Mouse (Mus musculus): Measurements from ENCODE around the gene Tmem256. TPM values are rescaled to one million over a fixed set of nuclear protein-coding genes. Genes with fewer than 3 reads are reported as not detected.

Tmem256 gene
- polyA plus RNA-seq, 1 experiment from 2014 or later, result 333 TPM

DNA sequence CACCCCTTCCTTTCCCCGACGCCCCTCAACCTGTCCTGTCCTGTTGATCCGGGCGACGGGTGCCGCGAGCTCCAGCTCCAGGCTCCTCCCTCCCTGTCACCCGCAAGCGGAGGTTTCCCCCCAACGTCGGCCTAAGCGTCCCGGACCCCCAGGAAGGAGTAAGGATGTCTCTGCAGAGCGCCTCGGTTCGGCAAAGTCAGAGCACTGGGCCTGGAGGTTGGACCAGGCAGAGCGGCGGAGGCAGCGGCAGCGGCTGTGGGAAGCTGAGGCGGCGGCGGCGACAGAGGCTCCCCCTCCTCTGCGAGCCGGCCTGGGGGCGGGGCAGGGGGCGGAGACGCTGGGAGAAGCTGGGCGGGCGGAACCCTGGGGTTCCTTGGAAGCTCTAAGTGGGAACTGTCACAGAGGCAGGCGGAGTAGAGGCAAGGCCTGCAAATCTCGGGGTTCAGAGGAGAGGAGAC lies 35.6 kb upstream of the Tmem256 start:
- Histone ChIP-seq H3K36me3 (no peaks in the 10 kb centered on the region), H3K27me3 (peaks cover 19% of the 10 kb centered on the region), H3K9me3 (no peaks in the 10 kb centered on the region), H3K4me2 (replicated peaks) (peak overlapping the region; percentile 98), H3K27ac (replicated peaks) (peak overlapping the region; percentile 98), H3K9ac (replicated peaks) (peak overlapping the region; percentile 76), H3K4me3 (peak overlapping the region; percentile 68), H3K4me1 (peaks cover 62% of the 10 kb centered on the region)
- WGBS, result under 1% methylated on average over 33 of the region's 33 CpGs
- peak; percentile 18; the same call in 1 of the 2 replicates for ATAC-seq (replicated peaks)

GRCm38 (mm10) chr11:69803328-69803727 lies 35.0 kb upstream of the Tmem256 start:
- Histone ChIP-seq H3K27me3 (peaks cover 19% of the 10 kb centered on the region), H3K4me1 (peaks cover 62% of the 10 kb centered on the region), H3K27ac (replicated peaks) (peak overlapping the region; percentile 98), H3K36me3 (no peaks in the 10 kb centered on the region), H3K4me2 (replicated peaks) (peak overlapping the region; percentile 98), H3K4me3 (peak overlapping the region; percentile 68), H3K9me3 (no peaks in the 10 kb centered on the region), H3K9ac (replicated peaks) (peak overlapping the region; percentile 76)
- peak; percentile 1; the same call in 1 of the 2 replicates for ATAC-seq (replicated peaks)
- WGBS, result under 1% methylated on average over 12 of the region's 12 CpGs

DNA sequence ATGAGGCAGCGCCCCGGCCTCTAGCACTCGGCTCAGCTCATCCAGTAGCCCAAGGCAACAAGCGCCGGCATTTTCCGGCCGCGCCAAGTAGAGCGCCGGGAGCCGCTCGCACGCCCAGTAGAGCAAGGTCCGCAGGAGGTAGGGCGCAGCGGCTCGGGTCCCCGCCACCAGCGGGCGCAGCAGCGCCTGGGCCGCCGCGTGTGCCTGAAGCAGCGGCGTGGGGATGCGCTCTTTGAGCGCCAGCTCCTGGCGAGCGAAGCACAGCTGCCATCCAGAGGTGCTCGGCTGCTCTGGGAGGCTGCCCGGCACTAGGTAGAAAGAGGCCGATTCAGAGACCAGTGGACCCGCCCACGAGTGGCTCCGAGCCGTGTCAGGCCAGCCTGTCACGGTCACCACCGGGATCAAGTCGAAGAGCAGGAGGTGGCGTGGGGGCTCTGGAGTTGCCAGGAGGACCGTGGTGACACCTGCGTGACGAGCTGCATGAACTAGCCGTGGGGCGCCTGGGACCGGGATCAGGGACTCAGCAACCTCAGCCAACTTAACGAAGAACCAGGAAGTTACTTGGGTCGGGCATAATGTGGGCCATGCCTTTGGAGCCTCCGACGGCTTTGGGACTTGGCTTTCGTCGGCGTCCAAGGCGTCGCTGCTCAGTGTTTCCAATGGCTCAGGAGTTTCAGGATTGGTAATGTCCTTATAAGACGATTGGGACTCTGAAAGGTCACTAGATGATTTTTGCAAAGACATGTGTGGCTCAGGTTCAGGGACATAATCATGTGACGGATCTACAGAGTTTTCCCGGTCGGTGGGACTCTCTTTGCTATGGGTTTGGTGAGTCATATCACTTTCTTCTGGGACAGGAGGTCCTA lies 34.3 kb upstream of the Tmem256 start:
- peaks cover 19% of the 10 kb centered on the region for H3K27me3 ChIP-seq
- H3K27ac ChIP-seq (replicated peaks), result peak overlapping the region; percentile 98; the same call in 1 of the 2 replicates
- H3K4me1 ChIP-seq, result peaks cover 59% of the 10 kb centered on the region
- peak; percentile 27; the same call in 1 of the 2 replicates for ATAC-seq (replicated peaks)
- H3K4me2 ChIP-seq (replicated peaks), result peak overlapping the region; percentile 98
- no peaks in the 10 kb centered on the region for H3K9me3 ChIP-seq
- H3K9ac ChIP-seq (replicated peaks), result peak overlapping the region; percentile 76
- H3K36me3 ChIP-seq, result no peaks in the 10 kb centered on the region
- peak overlapping the region; percentile 68 for H3K4me3 ChIP-seq
- 1% methylated on average over 60 of the region's 60 CpGs for WGBS

- Histone ChIP-seq H3K4me3 (0 out of 2 replicates have a peak overlapping the region, but pooled peaks have one; percentile 68), H3K27me3 (peaks cover 19% of the 10 kb centered on the region), H3K9ac (replicated peaks) (no peak overlapping the region), H3K27ac (replicated peaks) (no peak overlapping the region), H3K4me1 (peaks cover 53% of the 10 kb centered on the region), H3K4me2 (replicated peaks) (peak overlapping the region; percentile 98), H3K36me3 (no peaks in the 10 kb centered on the region), H3K9me3 (no peaks in the 10 kb centered on the region)
- ATAC-seq (replicated peaks), result no peak
- WGBS, result 6% methylated on average over 12 of the region's 12 CpGs
These were observed 33.7 kb upstream of the Tmem256 start for GRCm38 (mm10) chr11:69804652-69804940.

DNA sequence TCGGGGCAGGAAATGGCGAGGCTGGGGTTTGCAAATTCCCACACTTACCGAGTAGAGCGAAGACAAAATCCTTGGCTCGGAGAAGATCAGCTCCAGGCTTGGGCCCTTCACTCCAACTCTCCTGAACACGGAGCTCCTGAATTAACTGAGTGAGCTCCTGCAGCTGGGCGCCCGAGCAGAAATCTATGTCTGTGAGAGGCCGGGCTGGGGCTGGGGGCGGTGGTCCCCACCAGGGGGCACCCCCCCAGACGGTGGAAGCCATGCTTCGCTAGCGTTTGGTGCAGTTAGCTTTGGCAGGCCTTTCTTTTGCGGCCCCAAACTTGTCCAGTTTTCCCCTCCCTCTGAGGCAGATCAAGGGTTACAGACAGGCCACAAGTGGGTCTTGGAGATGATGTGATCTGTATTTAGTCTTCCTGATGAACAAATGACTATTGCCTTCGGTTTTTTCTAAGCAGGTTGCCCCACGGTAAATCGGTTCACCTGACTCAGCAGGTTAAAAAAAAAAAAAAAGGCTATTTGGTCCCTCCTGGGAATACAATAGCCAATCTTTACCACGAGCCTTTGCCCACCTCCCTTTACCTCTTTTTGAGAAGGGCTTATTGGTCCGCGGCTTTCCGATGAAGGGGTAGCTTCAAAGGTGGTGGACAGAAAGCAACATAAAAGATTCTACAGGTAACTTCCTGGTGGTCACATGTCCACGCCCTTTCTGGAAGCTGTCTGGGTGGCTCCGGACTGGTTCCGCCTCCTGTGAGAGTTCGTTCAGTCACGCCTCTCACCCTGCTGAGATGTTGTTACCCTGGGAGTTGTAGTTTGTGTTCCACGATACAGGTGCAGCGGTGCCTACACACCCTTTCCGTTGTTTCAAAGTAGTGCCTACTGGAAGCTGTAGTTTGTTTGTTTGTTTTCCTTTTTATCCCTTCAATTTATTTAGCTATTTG lies 33.1 kb upstream of the Tmem256 start, which contains the start of gene Tmem102:
TSS of gene Tmem102 (minus strand) at position 653 of the 938 bp plus-strand sequence.
- H3K27me3 ChIP-seq, result peaks cover 19% of the 10 kb centered on the region
- WGBS, result 4% methylated on average over 29 of the region's 29 CpGs
- H3K9me3 ChIP-seq, result no peaks in the 10 kb centered on the region
- no peaks in the 10 kb centered on the region for H3K36me3 ChIP-seq
- ATAC-seq (replicated peaks), result no peak
- no peak within 1 kb of the TSS for H3K9ac ChIP-seq (replicated peaks)
- H3K4me1 ChIP-seq, result peaks cover 46% of the 10 kb centered on the region
- H3K4me2 ChIP-seq (replicated peaks), result peak within 1 kb of the TSS; percentile 98
- 0 out of 2 replicates have a peak within 1 kb of the TSS, but pooled peaks have one; percentile 68 for H3K4me3 ChIP-seq
- H3K27ac ChIP-seq (replicated peaks), result no peak within 1 kb of the TSS

GRCm38 (mm10) chr11:69806378-69806777 lies 31.9 kb upstream of the Tmem256 start:
- no peak overlapping the region for H3K9ac ChIP-seq (replicated peaks)
- no peak overlapping the region for H3K4me2 ChIP-seq (replicated peaks)
- no peaks in the 10 kb centered on the region for H3K36me3 ChIP-seq
- no peak overlapping the region for H3K27ac ChIP-seq (replicated peaks)
- no peak for ATAC-seq (replicated peaks)
- no peak overlapping the region for H3K4me3 ChIP-seq
- peaks cover 42% of the 10 kb centered on the region for H3K4me1 ChIP-seq
- H3K9me3 ChIP-seq, result no peaks in the 10 kb centered on the region
- WGBS, result 84% methylated on average over 4 of the region's 4 CpGs
- H3K27me3 ChIP-seq, result peaks cover 19% of the 10 kb centered on the region

DNA sequence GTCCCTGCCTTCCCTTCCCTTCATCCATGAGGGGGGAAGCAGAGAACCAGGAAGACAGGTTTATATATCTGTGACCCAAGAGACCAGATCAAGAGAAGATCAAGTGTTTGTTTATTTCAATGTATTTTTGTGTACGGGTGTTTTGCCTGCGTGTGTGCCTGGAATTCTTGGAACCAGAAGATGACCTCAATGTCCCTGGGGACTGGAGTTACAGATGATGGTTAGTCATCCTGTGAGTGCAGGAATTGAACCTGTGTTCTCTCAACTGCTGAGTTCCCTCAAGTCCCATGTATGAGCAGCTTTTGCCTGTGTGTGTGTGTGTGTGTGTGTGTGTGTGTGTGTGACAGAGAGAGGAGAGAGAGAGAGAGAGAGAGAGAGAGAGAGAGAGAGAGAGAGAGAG lies 30.7 kb upstream of the Tmem256 start:
- Histone ChIP-seq H3K27me3 (peaks cover 19% of the 10 kb centered on the region), H3K27ac (replicated peaks) (no peak overlapping the region), H3K4me3 (no peak overlapping the region), H3K9me3 (no peaks in the 10 kb centered on the region), H3K4me1 (peaks cover 29% of the 10 kb centered on the region), H3K36me3 (no peaks in the 10 kb centered on the region), H3K9ac (replicated peaks) (no peak overlapping the region), H3K4me2 (replicated peaks) (no peak overlapping the region)
- ATAC-seq (replicated peaks), result no peak
- 86% methylated on average over 2 of the region's 2 CpGs for WGBS

- no peak for ATAC-seq (replicated peaks)
- Histone ChIP-seq H3K4me2 (replicated peaks) (no peak overlapping the region), H3K9ac (replicated peaks) (no peak overlapping the region), H3K4me3 (no peak overlapping the region), H3K27me3 (peaks cover 11% of the 10 kb centered on the region), H3K36me3 (no peaks in the 10 kb centered on the region), H3K27ac (replicated peaks) (no peak overlapping the region), H3K4me1 (0 out of 2 replicates have a peak, but pooled peaks cover 3% of the 10 kb centered on the region), H3K9me3 (no peaks in the 10 kb centered on the region)
These were observed 28.0 kb upstream of the Tmem256 start for GRCm38 (mm10) chr11:69810280-69810679.

- Histone ChIP-seq H3K4me1 (no peaks in the 10 kb centered on the region), H3K9ac (replicated peaks) (no peak within 1 kb of the TSS), H3K4me2 (replicated peaks) (no peak within 1 kb of the TSS), H3K27ac (replicated peaks) (no peak within 1 kb of the TSS), H3K27me3 (no peaks in the 10 kb centered on the region), H3K4me3 (no peak within 1 kb of the TSS), H3K9me3 (no peaks in the 10 kb centered on the region), H3K36me3 (no peaks in the 10 kb centered on the region)
- 65% methylated on average over 10 of the region's 10 CpGs for WGBS
- no peak for ATAC-seq (replicated peaks)
These were observed 23.2 kb upstream of the Tmem256 start, which contains the start of gene Gm39566 for GRCm38 (mm10) chr11:69815155-69815554. Gene Gm39566, minus strand, starts transcription at chr11:69815298.

- 94% methylated on average over 12 of the region's 12 CpGs for WGBS
- H3K9me3 ChIP-seq, result no peaks in the 10 kb centered on the region
- no peak overlapping the region for H3K4me3 ChIP-seq
- no peak overlapping the region for H3K9ac ChIP-seq (replicated peaks)
- no peaks in the 10 kb centered on the region for H3K36me3 ChIP-seq
- H3K27me3 ChIP-seq, result no peaks in the 10 kb centered on the region
- H3K4me2 ChIP-seq (replicated peaks), result no peak overlapping the region
- no peaks in the 10 kb centered on the region for H3K4me1 ChIP-seq
- ATAC-seq (replicated peaks), result no peak
- H3K27ac ChIP-seq (replicated peaks), result no peak overlapping the region
These were observed 21.8 kb upstream of the Tmem256 start for GRCm38 (mm10) chr11:69816520-69816919.

DNA sequence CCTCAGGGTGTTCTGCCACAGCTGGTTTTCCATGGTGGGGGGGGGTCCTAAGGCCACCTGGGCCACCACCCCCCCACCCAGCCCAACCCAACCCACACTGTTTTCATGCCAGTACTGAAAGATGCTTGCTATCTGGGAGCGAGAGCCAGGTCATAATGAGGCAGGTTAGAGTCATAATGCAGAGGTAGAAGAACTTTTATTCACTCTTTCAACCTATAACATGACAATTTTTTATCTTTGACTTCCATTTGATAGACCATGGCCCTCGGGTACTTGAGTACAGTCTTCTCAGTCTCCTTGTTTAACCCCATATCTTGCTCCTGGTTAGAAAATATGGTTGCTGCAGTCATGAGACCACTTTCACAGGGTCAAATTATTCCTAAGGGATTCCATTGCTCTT lies 19.9 kb upstream of the Tmem256 start, which contains the start of gene Spem2:
TSS of gene Spem2 (minus strand) at position 101 of the 400 bp plus-strand sequence.
- 89% methylated on average over 2 of the region's 2 CpGs for WGBS
- no peak for ATAC-seq (replicated peaks)
- no peak within 1 kb of the TSS for H3K9ac ChIP-seq (replicated peaks)
- no peak within 1 kb of the TSS for H3K27ac ChIP-seq (replicated peaks)
- H3K4me1 ChIP-seq, result no peaks in the 10 kb centered on the region
- H3K4me2 ChIP-seq (replicated peaks), result no peak within 1 kb of the TSS
- H3K4me3 ChIP-seq, result no peak within 1 kb of the TSS
- H3K27me3 ChIP-seq, result no peaks in the 10 kb centered on the region
- no peaks in the 10 kb centered on the region for H3K9me3 ChIP-seq
- H3K36me3 ChIP-seq, result no peaks in the 10 kb centered on the region
